Mouse (Mus musculus): ENCODE measurements around the gene Sec22b. TPM values are rescaled to one million over a fixed set of nuclear protein-coding genes. Genes with fewer than 3 reads are reported as not detected.

The Sec22b gene
- polyA plus RNA-seq, 1 experiment from 2014 or later, result 97.5 TPM

DNA sequence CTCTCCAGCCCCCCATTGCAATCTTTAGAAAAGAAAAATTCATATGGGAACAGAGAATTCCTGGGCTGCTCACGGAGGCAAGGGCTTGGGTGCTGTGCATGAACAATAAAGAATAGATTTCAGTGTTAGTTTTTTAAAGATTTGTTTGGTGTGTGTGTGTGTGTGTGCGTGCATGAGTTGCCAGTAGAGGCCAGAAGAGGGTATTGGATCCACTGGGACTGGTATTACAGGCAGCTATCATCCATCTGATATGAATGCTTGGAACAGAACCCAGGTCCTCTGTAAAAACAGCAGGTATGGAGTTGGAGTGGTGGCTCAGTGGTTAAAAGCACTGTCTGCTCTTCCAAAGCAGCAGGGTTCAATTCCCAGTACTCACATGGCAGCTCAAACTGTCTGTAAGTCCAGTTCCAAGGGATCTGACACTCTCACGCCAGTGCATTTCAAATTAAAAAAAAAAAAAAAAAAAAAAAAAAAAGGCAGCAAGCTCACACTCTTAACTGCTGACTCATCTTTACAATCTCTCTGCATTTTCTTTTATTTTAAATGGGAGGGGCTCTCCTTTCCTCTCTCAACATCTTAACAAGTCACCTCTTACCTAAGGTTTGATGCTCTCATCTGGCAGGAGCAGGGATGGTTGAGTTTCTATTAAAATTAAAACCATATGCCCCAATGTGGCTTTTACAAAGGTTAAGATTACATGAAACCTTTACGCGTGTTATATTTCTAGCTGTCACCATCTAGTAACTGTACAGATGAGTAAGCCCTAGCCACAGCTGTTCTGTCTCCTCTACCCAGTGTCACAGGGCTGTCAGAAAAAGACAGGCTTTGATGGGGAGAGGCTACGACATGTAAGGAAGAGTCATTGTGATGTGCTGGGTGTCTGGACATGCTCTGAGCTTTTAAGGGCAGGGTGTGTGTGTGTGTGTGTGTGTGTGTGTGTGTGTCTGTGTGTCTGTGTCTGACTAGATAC, 33.6 kb downstream of the Sec22b start:
- Histone ChIP-seq H3K27me3 (replicated peaks; ENCODE audit: control insufficient read depth, insufficient read depth, low read length) (no peaks in the 10 kb centered on the region), H3K9me3 (ENCODE audit: control insufficient read depth, low read length) (no peaks in the 10 kb centered on the region), H3K4me3 (ENCODE audit: low read length) (no peak overlapping the region), H3K4me1 (ENCODE audit: control insufficient read depth, insufficient read depth, low read depth, low read length) (peaks cover 19% of the 10 kb centered on the region), H3K4me2 (ENCODE audit: low read length) (no peak overlapping the region), H3K9ac (ENCODE audit: low read depth, low read length) (no peak overlapping the region), H3K27ac (ENCODE audit: low read depth, low read length) (no peak overlapping the region), H3K36me3 (ENCODE audit: control insufficient read depth, insufficient read depth, low read length) (no peaks in the 10 kb centered on the region)
- 78% methylated on average over 6 of the region's 6 CpGs for WGBS
- no peak for ATAC-seq

DNA sequence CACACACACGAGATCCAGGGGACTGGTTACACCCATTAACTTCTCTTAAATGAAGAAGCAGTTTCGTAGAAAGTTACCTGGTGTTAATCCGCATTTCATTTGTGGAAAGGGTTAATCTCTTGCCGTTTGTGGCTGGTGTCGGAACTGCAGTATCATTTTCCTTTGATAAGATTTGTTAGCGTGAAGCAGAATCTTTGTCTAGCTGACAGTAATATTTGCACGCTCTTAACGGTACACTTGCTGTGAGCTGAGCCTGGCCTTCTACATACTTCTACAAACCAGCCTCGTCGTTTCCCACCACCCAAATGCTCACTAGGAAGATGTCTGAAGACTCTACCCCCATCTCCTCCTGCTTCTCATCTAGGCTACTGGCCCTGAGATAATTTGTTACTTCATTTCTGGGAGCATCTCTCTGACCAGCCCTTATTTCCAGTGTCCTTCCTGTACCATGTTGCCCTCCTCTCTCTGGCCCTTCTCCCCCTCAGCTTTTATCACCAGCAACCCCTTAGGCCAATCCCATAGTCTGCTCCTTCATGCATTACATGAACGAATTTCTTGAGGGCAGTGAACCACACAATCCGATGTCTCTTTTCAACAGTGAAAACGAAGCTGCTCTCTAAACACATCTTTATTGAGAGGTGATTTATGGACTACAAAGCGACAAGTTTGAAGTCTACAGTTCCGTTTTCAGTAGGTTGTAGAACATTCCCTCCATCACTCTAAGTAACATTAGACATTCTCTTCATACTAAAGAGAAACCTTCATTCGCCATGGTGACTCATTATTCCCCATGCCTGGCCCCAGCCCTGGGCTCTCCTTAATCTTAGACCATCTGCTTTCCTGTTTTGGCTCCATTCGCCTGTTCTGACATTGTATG, 36.3 kb downstream of the Sec22b start:
- Histone ChIP-seq H3K27me3 (replicated peaks; ENCODE audit: control insufficient read depth, insufficient read depth, low read length) (no peaks in the 10 kb centered on the region), H3K36me3 (ENCODE audit: control insufficient read depth, insufficient read depth, low read length) (no peaks in the 10 kb centered on the region), H3K9ac (ENCODE audit: low read depth, low read length) (no peak overlapping the region), H3K4me1 (ENCODE audit: control insufficient read depth, insufficient read depth, low read depth, low read length) (peaks cover 31% of the 10 kb centered on the region), H3K4me3 (ENCODE audit: low read length) (no peak overlapping the region), H3K27ac (ENCODE audit: low read depth, low read length) (no peak overlapping the region), H3K4me2 (ENCODE audit: low read length) (0 out of 2 replicates have a peak overlapping the region, but pooled peaks have one; percentile 5), H3K9me3 (ENCODE audit: control insufficient read depth, low read length) (no peaks in the 10 kb centered on the region)
- 25% methylated on average over 17 of the region's 17 CpGs for WGBS
- ATAC-seq, result 0 out of 2 replicates have a peak, but pooled peaks have one; percentile 15

GRCm38 (mm10) chr3:97937945-97938266, 36.9 kb downstream of the Sec22b start:
- no peak overlapping the region for H3K9ac ChIP-seq (ENCODE audit: low read depth, low read length)
- WGBS, result 37% methylated on average over 6 of the region's 6 CpGs
- H3K27me3 ChIP-seq (replicated peaks; ENCODE audit: control insufficient read depth, insufficient read depth, low read length), result no peaks in the 10 kb centered on the region
- H3K9me3 ChIP-seq (ENCODE audit: control insufficient read depth, low read length), result no peaks in the 10 kb centered on the region
- H3K4me3 ChIP-seq (ENCODE audit: low read length), result no peak overlapping the region
- no peaks in the 10 kb centered on the region for H3K36me3 ChIP-seq (ENCODE audit: control insufficient read depth, insufficient read depth, low read length)
- no peak overlapping the region for H3K4me2 ChIP-seq (ENCODE audit: low read length)
- ATAC-seq, result no peak
- H3K27ac ChIP-seq (ENCODE audit: low read depth, low read length), result no peak overlapping the region
- H3K4me1 ChIP-seq (ENCODE audit: control insufficient read depth, insufficient read depth, low read depth, low read length), result peaks cover 35% of the 10 kb centered on the region

GRCm38 (mm10) chr3:97938814-97939526, 38.0 kb downstream of the Sec22b start:
- no peak overlapping the region for H3K9ac ChIP-seq (ENCODE audit: low read depth, low read length)
- peaks cover 35% of the 10 kb centered on the region for H3K4me1 ChIP-seq (ENCODE audit: control insufficient read depth, insufficient read depth, low read depth, low read length)
- H3K4me3 ChIP-seq (ENCODE audit: low read length), result no peak overlapping the region
- WGBS, result 12% methylated on average over 7 of the region's 7 CpGs
- H3K27me3 ChIP-seq (replicated peaks; ENCODE audit: control insufficient read depth, insufficient read depth, low read length), result no peaks in the 10 kb centered on the region
- H3K9me3 ChIP-seq (ENCODE audit: control insufficient read depth, low read length), result no peaks in the 10 kb centered on the region
- H3K4me2 ChIP-seq (ENCODE audit: low read length), result no peak overlapping the region
- ATAC-seq, result 0 out of 2 replicates have a peak, but pooled peaks have one; percentile 31
- peak overlapping the region; percentile 8; the same call in 1 of the 2 replicates for H3K27ac ChIP-seq (ENCODE audit: low read depth, low read length)
- no peaks in the 10 kb centered on the region for H3K36me3 ChIP-seq (ENCODE audit: control insufficient read depth, insufficient read depth, low read length)

- no peak; the same call in 1 of the 2 replicates for ATAC-seq
- no peak overlapping the region for H3K4me2 ChIP-seq (ENCODE audit: low read length)
- H3K9ac ChIP-seq (ENCODE audit: low read depth, low read length), result 0 out of 2 replicates have a peak overlapping the region, but pooled peaks have one; percentile 8
Observed at GRCm38 (mm10) chr3:97939626-97940510, 38.9 kb downstream of the Sec22b start.

DNA sequence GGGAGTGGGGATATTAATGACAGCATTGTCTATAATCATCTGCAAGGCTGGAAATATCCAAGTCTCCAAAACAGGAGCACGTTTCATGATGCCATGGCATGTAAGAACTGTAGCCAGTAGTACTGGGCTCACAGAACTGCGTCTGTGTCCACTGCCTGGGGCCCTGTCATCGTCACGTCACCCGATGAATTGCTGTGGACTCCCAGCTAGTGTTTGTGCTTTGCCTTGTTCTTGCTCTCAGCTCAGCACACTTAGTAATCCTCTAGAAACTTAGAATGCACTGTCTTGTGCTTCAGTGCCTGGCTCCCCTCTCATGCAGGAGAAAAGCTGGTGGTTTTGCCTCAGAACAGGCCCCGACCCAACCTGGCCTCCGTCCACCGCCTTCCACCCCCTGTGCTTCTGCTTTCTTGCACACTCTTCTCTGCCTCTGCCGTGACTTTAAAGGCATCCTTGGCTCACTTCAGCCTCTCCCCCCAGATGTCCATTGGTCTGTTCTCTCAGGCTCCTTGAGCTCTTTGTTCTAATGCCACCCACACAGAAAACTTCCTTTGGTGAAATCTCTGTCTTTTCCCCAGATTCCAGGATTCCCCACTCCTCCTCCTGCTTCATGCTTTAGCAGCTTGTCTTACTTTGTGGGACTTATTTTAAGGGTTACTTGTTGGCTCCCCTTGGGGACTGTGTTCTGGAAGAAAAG, 39.7 kb downstream of the Sec22b start:
- Histone ChIP-seq H3K9ac (ENCODE audit: low read depth, low read length) (no peak overlapping the region), H3K9me3 (ENCODE audit: control insufficient read depth, low read length) (no peaks in the 10 kb centered on the region), H3K27ac (ENCODE audit: low read depth, low read length) (peak overlapping the region; percentile 48), H3K4me1 (ENCODE audit: control insufficient read depth, insufficient read depth, low read depth, low read length) (peaks cover 35% of the 10 kb centered on the region), H3K36me3 (ENCODE audit: control insufficient read depth, insufficient read depth, low read length) (no peaks in the 10 kb centered on the region), H3K4me3 (ENCODE audit: low read length) (no peak overlapping the region), H3K27me3 (replicated peaks; ENCODE audit: control insufficient read depth, insufficient read depth, low read length) (no peaks in the 10 kb centered on the region), H3K4me2 (ENCODE audit: low read length) (no peak overlapping the region)
- peak; percentile 43; the same call in 1 of the 2 replicates for ATAC-seq
- 17% methylated on average over 9 of the region's 9 CpGs for WGBS

More at GRCm38 (mm10) chr3:97939626-97940510, 38.9 kb downstream of the Sec22b start:
- Histone ChIP-seq H3K36me3 (ENCODE audit: control insufficient read depth, insufficient read depth, low read length) (no peaks in the 10 kb centered on the region), H3K27ac (ENCODE audit: low read depth, low read length) (peak overlapping the region; percentile 42; the same call in 1 of the 2 replicates), H3K4me1 (ENCODE audit: control insufficient read depth, insufficient read depth, low read depth, low read length) (peaks cover 35% of the 10 kb centered on the region), H3K4me3 (ENCODE audit: low read length) (no peak overlapping the region), H3K9me3 (ENCODE audit: control insufficient read depth, low read length) (no peaks in the 10 kb centered on the region), H3K27me3 (replicated peaks; ENCODE audit: control insufficient read depth, insufficient read depth, low read length) (no peaks in the 10 kb centered on the region)
- WGBS, result 7% methylated on average over 10 of the region's 10 CpGs

DNA sequence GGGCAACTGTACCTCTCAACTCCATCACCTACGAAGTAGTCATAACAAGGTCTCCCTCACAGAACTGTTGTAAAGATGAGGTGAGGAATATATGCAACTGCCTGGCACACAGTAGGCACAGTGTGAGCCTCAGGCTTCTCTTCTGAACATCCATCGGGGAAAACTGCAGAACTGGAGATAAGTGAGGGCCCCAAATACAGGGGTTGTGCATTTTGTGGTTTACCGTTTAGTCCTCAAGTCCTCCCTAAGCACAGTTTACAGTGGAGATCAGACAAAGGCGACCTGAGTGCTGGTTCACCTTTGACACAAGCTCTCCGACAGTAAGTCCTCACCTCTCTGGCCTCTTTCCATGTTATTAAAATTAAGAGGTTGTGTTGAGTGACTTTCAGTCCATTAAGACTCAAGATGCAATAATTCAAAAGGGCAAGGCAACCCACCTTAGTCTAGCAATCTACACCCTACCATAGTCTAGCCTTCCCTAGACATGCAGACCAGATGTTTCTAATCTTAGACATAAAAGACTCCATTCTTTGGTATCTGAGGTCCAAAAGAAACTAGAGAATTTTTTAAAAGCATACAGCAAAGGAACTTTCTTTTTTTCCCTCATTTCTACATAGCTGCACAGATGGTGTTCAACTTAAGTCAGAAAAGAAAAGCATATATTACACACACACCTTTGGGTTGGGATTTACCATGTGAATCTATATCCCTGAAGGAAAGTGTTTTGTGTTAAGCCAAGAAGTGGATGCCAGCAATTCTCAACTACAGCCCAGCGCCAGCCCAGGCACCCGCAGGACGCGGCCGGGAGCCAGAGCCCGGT, 40.7 kb downstream of the Sec22b start:
- no peak for ATAC-seq
- Histone ChIP-seq H3K27ac (ENCODE audit: low read depth, low read length) (peak overlapping the region; percentile 67), H3K9me3 (ENCODE audit: control insufficient read depth, low read length) (no peaks in the 10 kb centered on the region), H3K4me2 (ENCODE audit: low read length) (peak overlapping the region; percentile 38), H3K36me3 (ENCODE audit: control insufficient read depth, insufficient read depth, low read length) (no peaks in the 10 kb centered on the region), H3K4me3 (ENCODE audit: low read length) (no peak overlapping the region), H3K9ac (ENCODE audit: low read depth, low read length) (peak overlapping the region; percentile 40; the same call in 1 of the 2 replicates), H3K27me3 (replicated peaks; ENCODE audit: control insufficient read depth, insufficient read depth, low read length) (no peaks in the 10 kb centered on the region), H3K4me1 (ENCODE audit: control insufficient read depth, insufficient read depth, low read depth, low read length) (peaks cover 35% of the 10 kb centered on the region)
- 37% methylated on average over 11 of the region's 11 CpGs for WGBS
